Mouse (Mus musculus) heart, adult 2 months (tissue): ENCODE data around the gene Gm8369. TPM values are rescaled to one million over a fixed set of nuclear protein-coding genes. Genes with fewer than 3 reads are reported as not detected.
A peak's percentile ranks its signal among the peaks of the same experiment; 100 is the strongest.
"Not testable (repeated sequence)": the region's sequence is repeated elsewhere in the genome, so short reads cannot be mapped to it uniquely, and the experiment has no call there.

Experiments used
- DNase-seq, 2 experiments: peaks; one replicate each; pipeline ENCODE4 v3.0.0; 2021
- H3K27ac ChIP-seq: fragments of 200-600 bp; 2 replicates; pipeline ENCODE4 v1.8.1; 2022
- H3K27me3 ChIP-seq: fragments of 200-500 bp; 2 replicates; pipeline ENCODE4 v1.6.1; 2012; ENCODE audit warnings: mild to moderate bottlenecking, low read length, inconsistent platforms, mixed read lengths; ENCODE audit not compliant: control insufficient read depth, insufficient read depth
- H3K36me3 ChIP-seq: fragments of 200-500 bp; 2 replicates; pipeline ENCODE4 v1.6.1; 2012; ENCODE audit warnings: low read length, inconsistent platforms; ENCODE audit not compliant: control insufficient read depth, insufficient read depth
- H3K4me1 ChIP-seq: fragments of 200-500 bp; 2 replicates; pipeline ENCODE4 v1.6.1; 2011; ENCODE audit warnings: low read length; ENCODE audit not compliant: control insufficient read depth, insufficient read depth
- H3K4me3 ChIP-seq: fragments of 200-600 bp; 2 replicates; pipeline ENCODE4 v1.8.1; 2022
- H3K79me2 ChIP-seq: fragments of 200-500 bp; replicated peaks from 2 replicates; pipeline ENCODE4 v1.6.1; 2012; ENCODE audit warnings: mild to moderate bottlenecking, inconsistent platforms, low read length, moderate library complexity, mixed read lengths; ENCODE audit not compliant: control insufficient read depth, insufficient read depth
- H3K9ac ChIP-seq: fragments of 200-500 bp; 2 replicates; pipeline ENCODE4 v1.6.1; 2012; ENCODE audit warnings: low read depth, mild to moderate bottlenecking, control low read depth, inconsistent platforms, low read length, mixed read lengths
- CTCF ChIP-seq: fragments of 200-600 bp; IDR thresholded peaks from 2 replicates; pipeline ENCODE4 v1.8.1; 2022; ENCODE audit warnings: antibody characterized with exemption, mild to moderate bottlenecking, moderate library complexity
- EP300 ChIP-seq: fragments of 200-500 bp; IDR thresholded peaks from 2 replicates; pipeline ENCODE4 v1.6.1; 2011; ENCODE audit warnings: low read depth, low read length, control low read depth; ENCODE audit not compliant: insufficient read depth
- POLR2A ChIP-seq: fragments of 200-500 bp; IDR thresholded peaks from 2 replicates; pipeline ENCODE4 v1.6.1; 2011; ENCODE audit warnings: mild to moderate bottlenecking, low read depth, low read length, control low read depth; ENCODE audit not compliant: insufficient read depth
- WGBS: fragments of 180-500 bp; shearing (Covaris S2); methylation state at CpG from one replicate; pipeline ENCODE4 v1.1.7; 2018; 5-methylcytosine and 5-hydroxymethylcytosine counted together
- intact Hi-C: fragments of 180-260 bp; cut with DNase I; formaldehyde crosslinking; loops from one replicate; pipeline ENCODE4 v1.15.1; 2025
- polyA plus RNA-seq: library from polyadenylated mRNA; depleted of rRNA; stranded (reverse); fragments of >200 nt; gene quantifications from 2 replicates; pipeline ENCODE4 v1.2.3, GENCODE M21; 2012; rRNA removed
- total RNA-seq, 2 experiments: library from RNA; stranded (reverse); gene quantifications; 2 replicates each; pipeline ENCODE4 v1.2.3; 2021

The Gm8369 gene
- total and polyA plus RNA-seq, 3 experiments: 0.32 to 1.4 TPM; not detected in 1

- H3K4me3 ChIP-seq: no peak overlapping the region
- DNase-seq: no peak
- H3K27ac ChIP-seq: no peak overlapping the region
- no peaks in the 10 kb centered on the region for H3K36me3 ChIP-seq
- no peak for TF ChIP-seq POLR2A
- no peak for TF ChIP-seq CTCF
- TF ChIP-seq EP300: no peak
- H3K4me1 ChIP-seq: no peaks in the 10 kb centered on the region
- intact Hi-C loops: loop anchor here (2.0 kb wide), 1 partner anchor 47 kb away; no protein-coding TSS in a partner anchor
- H3K9ac ChIP-seq: no peak overlapping the region
- no peaks in the 10 kb centered on the region for H3K79me2 ChIP-seq
- H3K27me3 ChIP-seq: no peaks in the 10 kb centered on the region
Measured at GRCm38 (mm10) chr19:11547911-11548310, 62.2 kb downstream of the Gm8369 start.

DNA sequence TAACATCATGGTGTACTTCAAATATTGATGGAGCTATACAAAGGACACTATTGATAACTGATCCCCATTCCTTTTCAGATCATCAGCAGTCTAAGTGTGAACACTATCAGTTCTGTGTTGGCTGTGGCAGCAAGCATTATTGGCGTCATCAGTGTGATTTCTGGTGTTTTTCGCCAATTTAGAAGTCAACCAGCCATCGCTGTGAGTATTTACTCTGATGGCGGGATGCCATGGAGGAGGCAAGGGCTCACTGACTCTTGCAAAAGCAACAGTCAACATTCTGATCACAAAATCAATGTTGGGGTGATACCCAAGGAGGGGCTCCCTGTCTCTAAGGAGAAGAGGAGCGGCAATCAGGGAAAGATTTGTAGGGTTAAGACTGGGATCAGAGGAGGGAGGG lies 69.0 kb downstream of the Gm8369 start:
- TF ChIP-seq CTCF: no peak
- no peak for TF ChIP-seq POLR2A
- TF ChIP-seq EP300: no peak
- Histone ChIP-seq H3K9ac (no peak overlapping the region), H3K27ac (no peak overlapping the region), H3K79me2 (no peaks in the 10 kb centered on the region), H3K4me3 (no peak overlapping the region), H3K4me1 (no peaks in the 10 kb centered on the region), H3K27me3 (no peaks in the 10 kb centered on the region), H3K36me3 (no peaks in the 10 kb centered on the region)
- WGBS: 76% methylated on average over 5 of the region's 5 CpGs
- no peak for DNase-seq
- intact Hi-C loops: no loop called here

DNA sequence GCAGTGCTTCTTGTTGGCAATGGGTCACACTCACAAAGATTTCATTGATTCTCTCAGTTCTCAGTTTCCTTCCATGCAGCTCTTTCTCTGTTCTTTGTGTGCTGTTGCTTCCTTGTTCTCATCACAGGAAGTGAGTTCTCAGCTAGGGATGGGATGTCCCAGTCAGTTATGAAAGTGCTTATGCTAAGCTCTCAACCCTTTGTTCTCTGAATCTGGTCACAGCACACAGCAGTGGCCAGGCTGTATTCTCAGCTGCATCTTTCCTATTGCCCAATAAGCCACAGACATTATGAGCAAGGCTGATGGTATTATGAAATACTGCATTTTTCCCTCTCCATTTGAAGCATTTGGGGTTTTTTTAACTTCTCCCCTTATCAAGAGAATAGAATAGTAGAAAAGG lies 73.8 kb downstream of the Gm8369 start:
- intact Hi-C loops, H3K9ac ChIP-seq, H3K79me2 ChIP-seq, H3K27ac ChIP-seq, H3K27me3 ChIP-seq, H3K36me3 ChIP-seq, H3K4me1 ChIP-seq, H3K4me3 ChIP-seq: not testable (repeated sequence)
- peak in 1 of 2 experiments; percentile 21 for DNase-seq

Other genes starting within 250 kb of the Gm8369 start
- gene Ms4a1, start 219.7 kb upstream of the Gm8369 start, total RNA-seq: under 1 TPM; 0.47 to 0.73 TPM
- 0.50 and 1.1 TPM in 2 replicates for gene Ms4a1, start 219.7 kb upstream of the Gm8369 start, polyA plus RNA-seq
- not detected for gene Ms4a5, start 202.1 kb upstream of the Gm8369 start, total RNA-seq
- gene Ms4a5, start 202.1 kb upstream of the Gm8369 start, polyA plus RNA-seq: not detected in 2 replicates
- gene Ms4a14, start 171.5 kb upstream of the Gm8369 start, total RNA-seq: not detected
- gene Ms4a14, start 171.5 kb upstream of the Gm8369 start, polyA plus RNA-seq: 0.25 and 0.32 TPM in 2 replicates
- gene Ms4a7, start 149.8 kb upstream of the Gm8369 start, total RNA-seq: 1 to 10 TPM in 1 of 2 experiments, under 1 TPM in 1; 0.76 to 1.0 TPM
- gene Ms4a7, start 149.8 kb upstream of the Gm8369 start, polyA plus RNA-seq: 2.1 and 2.2 TPM in 2 replicates
- gene Ms4a4a, start 110.4 kb upstream of the Gm8369 start, total RNA-seq: 1 to 10 TPM; 5.7 to 8.0 TPM
- gene Ms4a4a, start 110.4 kb upstream of the Gm8369 start, polyA plus RNA-seq: 0.35 and 1.5 TPM in 2 replicates
- under 1 TPM; 0.77 to 0.84 TPM for gene Ms4a4c, start 81.2 kb upstream of the Gm8369 start, total RNA-seq
- gene Ms4a4c, start 81.2 kb upstream of the Gm8369 start, polyA plus RNA-seq: 0.18 and 1.2 TPM in 2 replicates
- under 1 TPM; 0.59 to 0.65 TPM for gene Ms4a4b, start 42.4 kb upstream of the Gm8369 start, total RNA-seq
- gene Ms4a4b, start 42.4 kb upstream of the Gm8369 start, polyA plus RNA-seq: 1.8 and 2.8 TPM in 2 replicates
- gene Ms4a6c, start 16.6 kb upstream of the Gm8369 start, total RNA-seq: 1 to 10 TPM; 8.1 to 9.1 TPM
- gene Ms4a6c, start 16.6 kb upstream of the Gm8369 start, polyA plus RNA-seq: 3.9 and 4.0 TPM in 2 replicates
- gene Ms4a6b, start 30.6 kb downstream of the Gm8369 start, total RNA-seq: 1 to 10 TPM; 5.1 to 9.3 TPM
- 3.1 and 4.5 TPM in 2 replicates for gene Ms4a6b, start 30.6 kb downstream of the Gm8369 start, polyA plus RNA-seq
- 1 to 10 TPM; 6.9 to 8.0 TPM for gene Ms4a4d, start 50.9 kb downstream of the Gm8369 start, total RNA-seq
- 16.0 and 19.6 TPM in 2 replicates for gene Ms4a4d, start 50.9 kb downstream of the Gm8369 start, polyA plus RNA-seq
- gene Ms4a6d, start 118.9 kb downstream of the Gm8369 start, total RNA-seq: 1 to 10 TPM; 3.6 to 3.9 TPM
- 1.8 and 2.7 TPM in 2 replicates for gene Ms4a6d, start 118.9 kb downstream of the Gm8369 start, polyA plus RNA-seq
- gene Ms4a2, start 137.8 kb downstream of the Gm8369 start, total RNA-seq: under 1 TPM in 1 of 2 experiments, not detected in 1; 0.16 TPM
- 0.12 and 0.18 TPM in 2 replicates for gene Ms4a2, start 137.8 kb downstream of the Gm8369 start, polyA plus RNA-seq
- gene Ms4a3, start 154.9 kb downstream of the Gm8369 start, total RNA-seq: not detected
- gene Ms4a3, start 154.9 kb downstream of the Gm8369 start, polyA plus RNA-seq: not detected in 2 replicates
- gene Oosp2, start 174.6 kb downstream of the Gm8369 start, total RNA-seq: not detected
- not detected in 2 replicates for gene Oosp2, start 174.6 kb downstream of the Gm8369 start, polyA plus RNA-seq
- gene Oosp1, start 205.2 kb downstream of the Gm8369 start, total RNA-seq: not detected
- not detected in 2 replicates for gene Oosp1, start 205.2 kb downstream of the Gm8369 start, polyA plus RNA-seq
- gene Oosp3, start 211.1 kb downstream of the Gm8369 start, total RNA-seq: not detected
- gene Oosp3, start 211.1 kb downstream of the Gm8369 start, polyA plus RNA-seq: not detected in 2 replicates